Mouse (Mus musculus) MEL (cell line): ENCODE results near the gene Pax1. TPM values are rescaled to one million over a fixed set of nuclear protein-coding genes. Genes with fewer than 3 reads are reported as not detected.

ENCODE experiments used
- DNase-seq: peaks from one replicate; pipeline ENCODE4 v3.0.0; 2011; ENCODE audit warnings: low read depth, low spot score
- H3K27ac ChIP-seq: 2 replicates; pipeline ENCODE4 v1.5.1; 2012; ENCODE audit warnings: low read depth, mild to moderate bottlenecking, control low read depth, low read length, moderate library complexity; ENCODE audit not compliant: control insufficient read depth
- H3K27me3 ChIP-seq, 2 experiments: fragments of 150-350 bp in 1 of 2; sonication (generic) in 1 of 2; 2 replicates each; pipeline ENCODE4 v1.6.1; 2012; ENCODE audit warnings: low read length in 2 of 2, mild to moderate bottlenecking in 2 of 2, improper control_type of control experiment in 1 of 2, moderate library complexity in 1 of 2; ENCODE audit not compliant: insufficient read depth in 2 of 2, control insufficient read depth in 1 of 2
- H3K36me3 ChIP-seq, 2 experiments: 2 replicates each; pipeline ENCODE4 v1.6.1; 2012 to 2014; ENCODE audit warnings: low read length in 2 of 2, improper control_type of control experiment in 1 of 2, inconsistent platforms in 1 of 2, mild to moderate bottlenecking in 1 of 2; ENCODE audit not compliant: insufficient read depth in 2 of 2, control insufficient read depth in 1 of 2
- H3K4me1 ChIP-seq, 2 experiments: fragments of 150-350 bp in 1 of 2; sonication (generic) in 1 of 2; 2 replicates each; pipeline ENCODE4 v1.6.1; 2012; ENCODE audit warnings: low read length in 2 of 2, improper control_type of control experiment in 1 of 2, mild to moderate bottlenecking in 1 of 2; ENCODE audit not compliant: insufficient read depth in 2 of 2, control insufficient read depth in 1 of 2
- H3K4me3 ChIP-seq, 2 experiments: fragments of 150-350 bp in 1 of 2; sonication (generic) in 1 of 2; 2 replicates each; pipeline ENCODE4 v1.5.1; 2012; ENCODE audit warnings: low read depth in 2 of 2, low read length in 2 of 2, mild to moderate bottlenecking in 2 of 2, moderate library complexity in 2 of 2, control low read depth in 1 of 2, improper control_type of control experiment in 1 of 2; ENCODE audit not compliant: control insufficient read depth in 1 of 2, insufficient read depth in 1 of 2
- H3K79me2 ChIP-seq: 2 replicates; pipeline ENCODE4 v1.6.1; 2012; ENCODE audit warnings: mild to moderate bottlenecking, low read length, moderate library complexity; ENCODE audit not compliant: control insufficient read depth, poor library complexity, insufficient read depth
- H3K9ac ChIP-seq: 2 replicates; pipeline ENCODE4 v1.6.1; 2012; ENCODE audit warnings: low read depth, mild to moderate bottlenecking, control low read depth, low read length, moderate library complexity; ENCODE audit not compliant: control insufficient read depth, poor library complexity, severe bottlenecking
- H3K9me3 ChIP-seq: fragments of 150-350 bp; sonication (generic); replicated peaks from 2 replicates; pipeline ENCODE4 v1.6.1; 2012; ENCODE audit warnings: mild to moderate bottlenecking, low read length, improper control_type of control experiment, moderate library complexity; ENCODE audit not compliant: insufficient read depth
- CTCF ChIP-seq, 3 experiments: IDR thresholded peaks in 2 of 3; conservative IDR thresholded peaks in 1 of 3; 2 replicates each; pipeline ENCODE4 v1.5.1; 2011 to 2012; ENCODE audit warnings: low read length in 3 of 3, low read depth in 2 of 3, mild to moderate bottlenecking in 2 of 3, improper control_type of control experiment in 1 of 3, inconsistent platforms in 1 of 3, mixed read lengths in 1 of 3, moderate library complexity in 1 of 3; ENCODE audit not compliant: control insufficient read depth in 1 of 3, insufficient read depth in 1 of 3, poor library complexity in 1 of 3, severe bottlenecking in 1 of 3
- KAT2A ChIP-seq: conservative IDR thresholded peaks from 2 replicates; pipeline ENCODE4 v1.6.1; 2012; ENCODE audit warnings: low read depth, low read length, improper control_type of control experiment, inconsistent platforms
- polyA plus RNA-seq, 2 experiments: library from polyadenylated mRNA; stranded (reverse) in 1 of 2; unstranded in 1 of 2; fragments of >175 nt in 1 of 2; fragments of >200 nt in 1 of 2; gene quantifications; 2 replicates each; pipeline versions ENCODE4 v1.2.1 to v1.2.4; 2012; ENCODE audit warnings: low replicate concordance in 2 of 2, low read depth in 1 of 2; ENCODE audit not compliant: insufficient read length in 2 of 2, insufficient read depth in 1 of 2, missing spikeins in 1 of 2
- total RNA-seq: library from RNA; depleted of rRNA; stranded (reverse); fragments of 300-350 nt; gene quantifications from 2 replicates; pipeline ENCODE4 v1.2.3, GENCODE M21; 2012; rRNA removed

The Pax1 gene
- total and polyA plus RNA-seq, 3 experiments, result not detected

DNA sequence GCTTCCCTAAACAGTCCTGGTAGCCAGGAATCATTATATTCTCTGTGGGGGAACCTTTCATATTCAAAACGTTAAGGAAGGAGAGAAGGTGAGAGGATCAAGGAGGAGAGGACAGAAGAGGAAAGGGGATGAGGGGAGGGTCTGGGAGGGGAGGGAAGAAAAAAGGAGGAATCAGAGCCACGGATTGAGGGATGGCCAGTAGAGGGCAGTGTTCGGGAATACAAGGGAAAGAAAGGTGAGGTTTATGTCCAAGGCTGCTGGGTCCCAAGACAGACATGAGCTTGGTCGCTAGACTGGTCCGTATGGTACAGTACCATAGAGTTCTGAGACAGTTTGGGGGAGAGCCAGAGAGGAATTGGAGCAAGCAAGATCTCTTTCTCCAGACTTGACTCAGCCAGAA is 71.4 kb downstream of the Pax1 start:
- no peak overlapping the region for H3K27ac ChIP-seq
- H3K4me3 ChIP-seq, result no peak overlapping the region
- no peak for TF ChIP-seq KAT2A
- TF ChIP-seq CTCF (IDR thresholded peaks at IDR 0.05 in 2 of 3, conservative IDR thresholded peaks at IDR 0.05 in 1 of 3; ENCODE audit: control insufficient read depth in 1 of 3, insufficient read depth in 1 of 3, low read depth in 2 of 3, low read length in 3 of 3, poor library complexity in 1 of 3, severe bottlenecking in 1 of 3), result 0 out of 6 replicates have a peak, but pooled peaks of 1 of the 3 experiments have one; percentile 2
- no peaks in the 10 kb centered on the region for H3K4me1 ChIP-seq
- no peak for DNase-seq
- no peaks in the 10 kb centered on the region for H3K27me3 ChIP-seq
- H3K9ac ChIP-seq, result no peak overlapping the region
- H3K36me3 ChIP-seq, result no peaks in the 10 kb centered on the region
- H3K79me2 ChIP-seq, result no peaks in the 10 kb centered on the region
- H3K9me3 ChIP-seq, result no peaks in the 10 kb centered on the region

Other genes starting within 250 kb of the Pax1 start
- not detected in 2 replicates for gene Nkx2-2, start 167.7 kb upstream of the Pax1 start, total RNA-seq
- not detected for gene Nkx2-2, start 167.7 kb upstream of the Pax1 start, polyA plus RNA-seq